Mouse (Mus musculus): ENCODE results near the gene Duxbl2.
"Not testable (repeated sequence)": the region's sequence is repeated elsewhere in the genome, so short reads cannot be mapped to it uniquely, and the experiment has no call there.

The Duxbl2 gene

GRCm38 (mm10) chr14:26118150-26118549 is at the start of gene Duxbl2:
Gene Duxbl2 (plus strand): TSS chr14:26118349.
- not testable (repeated sequence) for DNase-seq (ENCODE audit: low read depth)

- not testable (repeated sequence) for DNase-seq (ENCODE audit: low read depth)
Observed at GRCm38 (mm10) chr14:26076620-26077390, 41.3 kb upstream of the Duxbl2 start.

GRCm38 (mm10) chr14:26081216-26081615 is 36.9 kb upstream of the Duxbl2 start, which contains the start of gene Cphx2:
Gene Cphx2 (plus strand): TSS chr14:26081516.
- not testable (repeated sequence) for DNase-seq (ENCODE audit: low read depth)

- DNase-seq (ENCODE audit: low read depth) = not testable (repeated sequence)
Observed at GRCm38 (mm10) chr14:26081997-26082396, 36.2 kb upstream of the Duxbl2 start, which contains the start of gene Cphx3. Gene Cphx3 (plus strand): TSS chr14:26082297.

GRCm38 (mm10) chr14:26097622-26098021 is 20.5 kb upstream of the Duxbl2 start:
- not testable (repeated sequence) for DNase-seq (ENCODE audit: low read depth)

- DNase-seq (ENCODE audit: low read depth) = not testable (repeated sequence)
Observed at GRCm38 (mm10) chr14:26118550-26119000, 426 bp downstream of the Duxbl2 start.

GRCm38 (mm10) chr14:26119095-26119494 is 946 bp downstream of the Duxbl2 start:
- not testable (repeated sequence) for DNase-seq (ENCODE audit: low read depth)

- DNase-seq (ENCODE audit: low read depth) = not testable (repeated sequence)
Observed at GRCm38 (mm10) chr14:26147095-26147494, 28.9 kb downstream of the Duxbl2 start.

GRCm38 (mm10) chr14:26156032-26156431 is 37.9 kb downstream of the Duxbl2 start:
- DNase-seq (ENCODE audit: low read depth) = not testable (repeated sequence)

GRCm38 (mm10) chr14:26161156-26161555 is 43.0 kb downstream of the Duxbl2 start:
- not testable (repeated sequence) for DNase-seq (ENCODE audit: low read depth)

GRCm38 (mm10) chr14:26162423-26162822 is 44.3 kb downstream of the Duxbl2 start:
- DNase-seq (ENCODE audit: low read depth) = not testable (repeated sequence)

- not testable (repeated sequence) for DNase-seq (ENCODE audit: low read depth)
Observed at GRCm38 (mm10) chr14:26165266-26165665, 47.1 kb downstream of the Duxbl2 start.

GRCm38 (mm10) chr14:26173955-26174354 is 55.8 kb downstream of the Duxbl2 start:
- DNase-seq (ENCODE audit: low read depth) = not testable (repeated sequence)

- not testable (repeated sequence) for DNase-seq (ENCODE audit: low read depth)
Observed at GRCm38 (mm10) chr14:26175028-26175427, 56.9 kb downstream of the Duxbl2 start.

Data from fibroblast of lung, adult 2 months (primary cell).